Comparison of ENCODE assay signal across 20 mouse cellular contexts in the genomic region with DNA sequence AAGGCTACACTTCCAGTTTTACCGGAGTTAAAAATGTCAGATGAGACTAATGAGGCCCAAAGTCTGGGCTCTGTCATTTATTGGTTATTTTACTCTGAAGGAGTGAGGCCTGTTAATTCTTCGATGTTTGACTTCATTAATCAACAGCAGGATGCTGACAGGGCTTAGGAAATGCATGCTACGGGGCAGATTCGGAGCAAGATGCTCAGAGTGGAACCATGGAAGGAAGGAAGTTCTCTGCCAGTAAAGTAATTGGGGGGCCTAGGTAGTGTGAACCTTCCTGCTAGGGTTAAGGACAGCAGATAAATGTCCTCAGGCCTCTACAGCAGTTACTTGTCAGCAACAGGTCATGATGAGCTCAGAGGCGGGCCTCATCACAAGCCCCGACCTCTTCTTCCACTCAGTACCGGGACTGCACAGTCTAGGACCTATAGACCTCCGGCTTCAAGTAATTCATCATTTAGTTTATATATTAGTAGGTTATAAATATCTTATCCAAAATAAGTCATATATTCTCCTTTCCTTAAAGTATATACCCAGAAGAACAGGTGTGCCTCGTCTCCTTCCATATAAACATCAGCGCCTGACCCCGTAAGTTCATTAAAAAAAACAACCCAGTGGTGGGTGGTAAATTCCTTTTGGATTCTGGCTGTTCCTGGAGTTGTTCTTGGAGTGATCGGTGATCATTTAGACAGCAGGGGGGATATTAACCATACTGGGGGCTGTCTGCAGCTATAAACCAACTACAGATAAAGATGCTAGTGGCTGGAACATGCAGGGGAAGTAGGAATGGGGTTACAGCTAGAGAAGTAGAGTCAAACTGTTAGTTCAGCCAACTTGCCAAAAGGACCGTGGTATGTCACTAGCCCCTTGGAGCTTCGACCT.
"Had no signal": no experiment of that assay in that cellular context is flagged by ENCODE, and none has a peak within 500 bp of the region (broad histone marks: within the 10 kb centered on the region; RNA-seq: fewer than 3 reads in every experiment).

No protein-coding gene starts in this region.

- DNase-seq: kidney, adult 18-20 months; kidney, postnatal 10 days; layer of hippocampus, postnatal 36 days; liver, embryonic 13.5 days; lung, adult 2 months; lung, postnatal 10 days; lung, postnatal 36 days; retina, postnatal 1 day; right cerebral cortex, postnatal 25 days; spleen, adult 18-20 months; thymus, adult 2 months; thymus, postnatal 14 days; thymus, postnatal 4 days had no signal

- ATAC-seq: midbrain, embryonic 13.5 days; midbrain, embryonic 16.5 days had no signal

- H3K36me3 ChIP-seq: liver, embryonic 13.5 days; midbrain, embryonic 10.5 days; midbrain, embryonic 13.5 days; neural tube, embryonic 13.5 days had no signal

- H3K9me3 ChIP-seq: liver, embryonic 13.5 days; megakaryocyte, embryonic 14.5 days; midbrain, embryonic 10.5 days; midbrain, embryonic 13.5 days; neural tube, embryonic 13.5 days had no signal

- H3K27me3 ChIP-seq: liver, embryonic 13.5 days; megakaryocyte, embryonic 14.5 days; midbrain, embryonic 13.5 days; neural tube, embryonic 13.5 days had no signal

- H3K4me1 ChIP-seq: liver, embryonic 13.5 days; megakaryocyte, embryonic 14.5 days; midbrain, embryonic 10.5 days; midbrain, embryonic 13.5 days; neural tube, embryonic 13.5 days had no signal

- H3K9ac ChIP-seq: liver, embryonic 13.5 days; midbrain, embryonic 13.5 days; neural tube, embryonic 13.5 days had no signal

- H3K4me2 ChIP-seq: liver, embryonic 13.5 days; midbrain, embryonic 13.5 days; neural tube, embryonic 13.5 days had no signal

- H3K27ac ChIP-seq: left cerebral cortex, adult 2 months; liver, embryonic 13.5 days; midbrain, embryonic 10.5 days; midbrain, embryonic 13.5 days; neural tube, embryonic 13.5 days had no signal

- H3K4me3 ChIP-seq: left cerebral cortex, adult 2 months; liver, embryonic 13.5 days; megakaryocyte, embryonic 14.5 days; midbrain, embryonic 10.5 days; midbrain, embryonic 13.5 days; myocyte; neural tube, embryonic 13.5 days had no signal
